Mouse (Mus musculus) lung, adult 2 months (tissue): ENCODE measurements around the gene Scn11a.

Source experiments
- CTCF ChIP-seq: fragments of 200-500 bp; IDR thresholded peaks from 2 replicates; pipeline ENCODE4 v1.5.1; 2011; ENCODE audit warnings: mild to moderate bottlenecking, low read length, control low read depth; ENCODE audit not compliant: insufficient read depth
- POLR2A ChIP-seq: fragments of 200-500 bp; IDR thresholded peaks from 2 replicates; pipeline ENCODE4 v1.6.1; 2011; ENCODE audit warnings: low read depth, mild to moderate bottlenecking, control low read depth, low read length, borderline replicate concordance; ENCODE audit errors: extremely low read depth

GRCm38 (mm10) chr9:119743312-119743711 lies 81.9 kb downstream of the Scn11a start:
- TF ChIP-seq POLR2A, result no peak
- TF ChIP-seq CTCF, result no peak
